Mouse (Mus musculus) liver, embryonic 14.5 days (tissue): ENCODE measurements at regions not wholly inside any gene's neighbourhood (a gene's known extent, or its start where the extent isn't known, plus 50 kb on each side); places are given as distances from the start of the nearest gene placed in this dataset.

Source experiments
- ATAC-seq: fragments of 200-750 bp; cut with Nextera tagmentation; 2 replicates; pipeline ENCODE4 v1.8.0; 2017; ENCODE audit warnings: moderate number of reproducible peaks, mild to moderate bottlenecking, moderate library complexity; ENCODE audit not compliant: insufficient read depth
- DNase-seq, 3 experiments: peaks; one replicate each; pipeline ENCODE4 v3.0.0-alpha.2; 2012 to 2013; ENCODE audit warnings: low read depth in 3 of 3, low spot score in 3 of 3
- H3K27ac ChIP-seq: fragments of 300-500 bp; sonication (generic); 2 replicates; pipeline ENCODE4 v1.5.1; 2014; ENCODE audit warnings: moderate library complexity, mild to moderate bottlenecking, control low read depth, inconsistent platforms
- H3K27me3 ChIP-seq: fragments of 300-500 bp; sonication (generic); 2 replicates; pipeline ENCODE4 v1.6.1; 2014; ENCODE audit warnings: mild to moderate bottlenecking, low read length, moderate library complexity; ENCODE audit not compliant: control insufficient read depth, insufficient read depth
- H3K36me3 ChIP-seq: fragments of 300-500 bp; sonication (generic); replicated peaks from 2 replicates; pipeline ENCODE4 v1.6.1; 2014; ENCODE audit warnings: low read depth; ENCODE audit not compliant: control insufficient read depth, insufficient read depth
- H3K4me1 ChIP-seq, 2 experiments: fragments of 200-500 bp in 1 of 2; fragments of 300-500 bp in 1 of 2; sonication (generic) in 1 of 2; replicated peaks; 2 replicates each; pipeline ENCODE4 v1.6.1; 2012 to 2014; ENCODE audit warnings: antibody characterized with exemption in 1 of 2, inconsistent platforms in 1 of 2, low read length in 1 of 2; ENCODE audit not compliant: control insufficient read depth in 2 of 2, insufficient read depth in 2 of 2
- H3K4me2 ChIP-seq: fragments of 300-500 bp; sonication (generic); 2 replicates; pipeline ENCODE4 v1.6.1; 2014; ENCODE audit warnings: low read depth, mild to moderate bottlenecking, control low read depth, moderate library complexity
- H3K4me3 ChIP-seq, 2 experiments: fragments of 200-500 bp in 1 of 2; fragments of 300-500 bp in 1 of 2; sonication (generic) in 1 of 2; 2 replicates each; pipeline ENCODE4 v1.5.1; 2012 to 2014; ENCODE audit warnings: low read depth in 2 of 2, low read length in 2 of 2, mild to moderate bottlenecking in 2 of 2, control low read depth in 1 of 2, inconsistent platforms in 1 of 2, moderate library complexity in 1 of 2; ENCODE audit not compliant: insufficient read depth in 1 of 2
- H3K9ac ChIP-seq: fragments of 300-500 bp; sonication (generic); replicated peaks from 2 replicates; pipeline ENCODE4 v1.6.1; 2014; ENCODE audit warnings: mild to moderate bottlenecking, control low read depth, moderate library complexity
- H3K9me3 ChIP-seq: fragments of 300-500 bp; sonication (generic); 2 replicates; pipeline ENCODE4 v1.6.1; 2016; ENCODE audit warnings: low read length, mixed read lengths; ENCODE audit not compliant: control insufficient read depth
- CTCF ChIP-seq: IDR thresholded peaks from 2 replicates; pipeline ENCODE4 v1.5.1; 2016; ENCODE audit warnings: antibody characterized with exemption, low read depth, control low read depth
- EP300 ChIP-seq: IDR thresholded peaks from 2 replicates; pipeline ENCODE4 v1.6.1; 2016; ENCODE audit warnings: antibody characterized with exemption, low read depth
- WGBS: fragments of 180-500 bp; shearing (Covaris S2); extraction: QIAGEN DNeasy Blood & Tissue Kit; methylation state at CpG from one replicate; pipeline ENCODE4 v1.1.7; 2014; ENCODE audit not compliant: insufficient replicate concordance; 5-methylcytosine and 5-hydroxymethylcytosine counted together

- H3K4me2 ChIP-seq = no peak overlapping the region
- WGBS = 61% methylated on average over 6 of the region's 6 CpGs
- no peaks in the 10 kb centered on the region for H3K9me3 ChIP-seq
- TF ChIP-seq CTCF (no peak), EP300 (no peak)
- no peak overlapping the region for H3K4me3 ChIP-seq
- H3K9ac ChIP-seq = no peak overlapping the region
- H3K4me1 ChIP-seq = no peaks in the 10 kb centered on the region
- no peaks in the 10 kb centered on the region for H3K36me3 ChIP-seq
- no peak overlapping the region for H3K27ac ChIP-seq
- no peak for ATAC-seq
- DNase-seq = no peak
- H3K27me3 ChIP-seq = no peaks in the 10 kb centered on the region
These were observed 239.7 kb downstream of the Tpbg start for GRCm38 (mm10) chr9:86081873-86082272.

- no peak overlapping the region for H3K4me2 ChIP-seq
- no peaks in the 10 kb centered on the region for H3K4me1 ChIP-seq
- no peaks in the 10 kb centered on the region for H3K36me3 ChIP-seq
- no peak overlapping the region for H3K4me3 ChIP-seq
- H3K9me3 ChIP-seq = no peaks in the 10 kb centered on the region
- TF ChIP-seq CTCF (no peak), EP300 (no peak)
- H3K27ac ChIP-seq = no peak overlapping the region
- H3K27me3 ChIP-seq = no peaks in the 10 kb centered on the region
- no peak for ATAC-seq
- no peak overlapping the region for H3K9ac ChIP-seq
- DNase-seq = no peak
These were observed 250.8 kb downstream of the Tpbg start for GRCm38 (mm10) chr9:86092998-86093397.

- DNase-seq (no peak), ATAC-seq (no peak)
- no peaks in the 10 kb centered on the region for H3K9me3 ChIP-seq
- TF ChIP-seq EP300 = no peak
- no peak for TF ChIP-seq CTCF
- 56% methylated on average over 2 of the region's 2 CpGs for WGBS
- no peaks in the 10 kb centered on the region for H3K4me1 ChIP-seq
- no peak overlapping the region for H3K4me2 ChIP-seq
- H3K36me3 ChIP-seq = no peaks in the 10 kb centered on the region
- H3K27ac ChIP-seq = no peak overlapping the region
- H3K27me3 ChIP-seq = no peaks in the 10 kb centered on the region
- no peak overlapping the region for H3K9ac ChIP-seq
- no peak overlapping the region for H3K4me3 ChIP-seq
These were observed 253.3 kb downstream of the Tpbg start for GRCm38 (mm10) chr9:86095460-86095859.

- TF ChIP-seq CTCF (no peak), EP300 (no peak)
- Histone ChIP-seq H3K4me3 (no peak overlapping the region), H3K27ac (no peak overlapping the region), H3K4me2 (no peak overlapping the region), H3K9me3 (no peaks in the 10 kb centered on the region), H3K9ac (no peak overlapping the region), H3K36me3 (no peaks in the 10 kb centered on the region), H3K27me3 (no peaks in the 10 kb centered on the region), H3K4me1 (no peaks in the 10 kb centered on the region)
- WGBS = 41% methylated on average over 1 of the region's 1 CpGs
- DNase-seq = no peak
- no peak for ATAC-seq
These were observed 254.1 kb downstream of the Tpbg start for GRCm38 (mm10) chr9:86096246-86096645.

- H3K27me3 ChIP-seq = no peaks in the 10 kb centered on the region
- no peak for DNase-seq
- H3K27ac ChIP-seq = no peak overlapping the region
- H3K36me3 ChIP-seq = no peaks in the 10 kb centered on the region
- no peak for ATAC-seq
- no peaks in the 10 kb centered on the region for H3K9me3 ChIP-seq
- TF ChIP-seq EP300 (no peak), CTCF (no peak)
- H3K4me2 ChIP-seq = no peak overlapping the region
- no peak overlapping the region for H3K4me3 ChIP-seq
- H3K9ac ChIP-seq = no peak overlapping the region
- H3K4me1 ChIP-seq = no peaks in the 10 kb centered on the region
- WGBS = 53% methylated on average over 1 of the region's 1 CpGs
These were observed 257.1 kb downstream of the Tpbg start for GRCm38 (mm10) chr9:86099325-86099724.
